Mouse (Mus musculus) neural tube, embryonic 15.5 days (tissue): ENCODE measurements around the gene Sec23a. TPM values are rescaled to one million over a fixed set of nuclear protein-coding genes. Genes with fewer than 3 reads are reported as not detected.
"Not testable (repeated sequence)": the region's sequence is repeated elsewhere in the genome, so short reads cannot be mapped to it uniquely, and the experiment has no call there.

Source experiments
- ATAC-seq: fragments of 200-750 bp; cut with Nextera tagmentation; 2 replicates; pipeline ENCODE4 v1.8.0; 2017; ENCODE audit warnings: mild to moderate bottlenecking, moderate TSS enrichment, moderate library complexity; ENCODE audit not compliant: low FRiP score
- H3K27ac ChIP-seq: fragments of 300-500 bp; sonication (generic); replicated peaks from 2 replicates; pipeline ENCODE4 v1.5.1; 2015; ENCODE audit warnings: mild to moderate bottlenecking, inconsistent platforms
- H3K27me3 ChIP-seq: fragments of 300-500 bp; sonication (generic); replicated peaks from 2 replicates; pipeline ENCODE4 v1.6.1; 2015; ENCODE audit warnings: inconsistent platforms
- H3K36me3 ChIP-seq: fragments of 300-500 bp; sonication (generic); 2 replicates; pipeline ENCODE4 v1.6.1; 2015; ENCODE audit warnings: inconsistent platforms
- H3K4me1 ChIP-seq: fragments of 300-500 bp; sonication (generic); 2 replicates; pipeline ENCODE4 v1.6.1; 2015; ENCODE audit warnings: inconsistent platforms
- H3K4me2 ChIP-seq: fragments of 300-500 bp; sonication (generic); 2 replicates; pipeline ENCODE4 v1.6.1; 2015; ENCODE audit warnings: inconsistent platforms, mild to moderate bottlenecking, moderate library complexity
- H3K4me3 ChIP-seq: fragments of 300-500 bp; sonication (generic); replicated peaks from 2 replicates; pipeline ENCODE4 v1.5.1; 2015; ENCODE audit warnings: mild to moderate bottlenecking, inconsistent platforms
- H3K9ac ChIP-seq: fragments of 300-500 bp; sonication (generic); replicated peaks from 2 replicates; pipeline ENCODE4 v1.6.1; 2015; ENCODE audit warnings: mild to moderate bottlenecking, inconsistent platforms
- H3K9me3 ChIP-seq: fragments of 300-500 bp; sonication (generic); replicated peaks from 2 replicates; pipeline ENCODE4 v1.6.1; 2016; ENCODE audit warnings: inconsistent platforms
- WGBS: fragments of 180-500 bp; shearing (Covaris S2); methylation state at CpG from one replicate; pipeline ENCODE4 v1.1.7; 2015; ENCODE audit warnings: mixed read lengths; 5-methylcytosine and 5-hydroxymethylcytosine counted together
- polyA plus RNA-seq: library from polyadenylated mRNA; unstranded; fragments of >200 nt; fragmentation: Nextera tagmentation; extraction: Ambion mirVana; gene quantifications from 2 replicates; pipeline ENCODE4 v1.2.1, GENCODE M21; 2015

Gene Sec23a
- polyA plus RNA-seq: 95.2 and 96.0 TPM in 2 replicates

DNA sequence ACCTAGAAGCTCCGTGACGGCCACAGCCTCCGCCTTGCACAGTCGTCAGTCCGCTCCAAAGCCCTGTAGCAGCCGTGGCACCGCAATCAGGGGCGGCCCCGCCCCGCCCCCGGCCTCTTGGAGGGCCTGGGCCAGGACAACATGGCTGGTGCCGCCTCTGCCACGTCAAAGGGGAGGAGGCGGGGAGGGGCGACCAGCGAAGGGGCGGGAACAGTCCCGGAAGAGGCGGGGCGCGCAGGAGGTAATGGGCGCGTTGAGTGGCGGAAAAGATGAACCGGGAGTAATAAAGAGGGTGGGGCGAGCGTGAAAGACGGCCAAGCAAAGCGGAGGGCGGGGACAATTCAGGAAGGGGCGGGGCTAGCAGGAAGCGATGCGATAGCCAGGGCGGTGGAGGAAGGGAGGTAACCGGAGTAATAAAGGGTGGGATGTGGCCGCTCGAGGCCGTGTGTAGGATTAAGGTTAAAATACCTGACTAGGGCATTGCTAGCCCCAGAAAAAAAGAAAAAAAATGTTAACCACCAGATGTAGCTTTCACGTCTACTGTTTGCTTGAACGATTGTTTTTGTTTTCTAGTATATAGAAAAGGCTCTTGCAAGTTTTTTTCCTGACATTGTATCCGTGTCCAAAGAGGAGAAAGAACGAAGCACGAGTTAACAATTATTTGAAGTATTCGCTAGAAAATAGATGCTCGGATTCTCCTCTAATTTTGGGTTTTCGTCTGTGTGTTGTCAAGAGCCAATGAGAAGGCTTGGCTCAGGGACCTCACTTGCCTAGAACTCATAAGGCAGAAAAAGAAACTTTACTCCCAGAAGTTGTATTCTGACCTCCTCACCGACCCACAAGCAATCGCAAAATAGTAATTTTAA lies at the start of gene Sec23a:
TSS of gene Sec23a (minus strand) at position 174 of the 866 bp plus-strand sequence.
- peaks cover 4% of the 10 kb centered on the region for H3K36me3 ChIP-seq
- H3K27me3 ChIP-seq: no peaks in the 10 kb centered on the region
- ATAC-seq: peak; percentile 96
- peak within 1 kb of the TSS; percentile 83 for H3K4me3 ChIP-seq
- peak within 1 kb of the TSS; percentile 78 for H3K4me2 ChIP-seq
- H3K4me1 ChIP-seq: peaks cover 36% of the 10 kb centered on the region
- no peaks in the 10 kb centered on the region for H3K9me3 ChIP-seq
- H3K9ac ChIP-seq: peak within 1 kb of the TSS; percentile 89
- peak within 1 kb of the TSS; percentile 91 for H3K27ac ChIP-seq
- WGBS: under 1% methylated on average over 48 of the region's 48 CpGs

GRCm38 (mm10) chr12:59060993-59061595 lies 49.3 kb upstream of the Sec23a start, which contains the start of gene Trappc6b:
Gene Trappc6b (minus strand): TSS chr12:59061472.
- ATAC-seq: peak; percentile 96
- Histone ChIP-seq H3K27me3 (0 out of 2 replicates have a peak, but pooled peaks cover 2% of the 10 kb centered on the region), H3K4me2 (peak within 1 kb of the TSS; percentile 74), H3K9me3 (no peaks in the 10 kb centered on the region), H3K27ac (peak within 1 kb of the TSS; percentile 97), H3K4me1 (peaks cover 31% of the 10 kb centered on the region), H3K4me3 (peak within 1 kb of the TSS; percentile 73), H3K9ac (peak within 1 kb of the TSS; percentile 89), H3K36me3 (peaks cover 6% of the 10 kb centered on the region; the same call in 1 of the 2 replicates)
- under 1% methylated on average over 49 of the region's 49 CpGs for WGBS

DNA sequence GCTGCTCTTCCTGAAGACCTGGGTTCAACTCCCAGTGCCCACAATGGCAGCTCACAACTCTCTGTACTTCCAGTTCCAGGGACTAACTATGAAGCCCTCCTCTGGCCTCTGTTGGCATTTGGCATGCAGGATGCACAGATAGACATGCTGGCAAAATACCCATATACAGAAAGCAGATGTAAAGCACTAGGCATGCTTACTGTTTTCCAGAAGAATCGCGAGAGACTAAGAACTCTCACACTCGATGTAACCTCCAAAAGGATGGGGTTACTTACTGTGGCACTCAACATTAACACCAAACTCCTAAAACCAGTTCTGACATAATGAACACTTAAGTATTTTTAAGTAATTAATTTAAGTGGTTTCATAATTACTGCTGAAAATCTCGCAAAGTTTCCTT lies 48.5 kb upstream of the Sec23a start:
- Histone ChIP-seq H3K4me3 (peak overlapping the region; percentile 73), H3K36me3 (peaks cover 6% of the 10 kb centered on the region; the same call in 1 of the 2 replicates), H3K4me2 (peak overlapping the region; percentile 74), H3K27me3 (0 out of 2 replicates have a peak, but pooled peaks cover 2% of the 10 kb centered on the region), H3K9ac (peak overlapping the region; percentile 89), H3K27ac (peak overlapping the region; percentile 97), H3K4me1 (peaks cover 30% of the 10 kb centered on the region), H3K9me3 (no peaks in the 10 kb centered on the region)
- no peak for ATAC-seq
- 59% methylated on average over 4 of the region's 4 CpGs for WGBS

DNA sequence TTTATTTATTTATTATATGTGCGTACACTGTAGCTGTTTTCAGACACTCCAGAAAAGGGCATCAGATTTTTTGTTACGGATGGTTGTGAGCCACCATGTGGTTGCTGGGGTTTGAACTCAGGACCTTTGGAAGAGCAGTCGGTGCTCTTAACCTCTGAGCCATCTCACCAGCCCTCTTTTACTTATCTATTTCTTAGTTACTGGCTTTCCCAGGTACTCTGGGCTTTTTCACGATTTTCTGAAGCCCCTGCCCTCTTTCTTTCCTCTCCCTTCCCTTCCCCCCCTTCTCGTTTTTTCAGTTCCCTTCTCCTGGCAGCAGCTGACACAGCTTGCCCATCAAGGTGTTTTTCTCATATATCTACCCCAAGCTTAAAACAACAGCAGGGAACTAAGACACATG lies 46.4 kb upstream of the Sec23a start:
- H3K9ac ChIP-seq, ATAC-seq, H3K4me3 ChIP-seq, H3K27me3 ChIP-seq, H3K36me3 ChIP-seq, H3K27ac ChIP-seq, H3K9me3 ChIP-seq: not testable (repeated sequence)
- H3K4me1 ChIP-seq: peaks cover 30% of the 10 kb centered on the region
- WGBS: 91% methylated on average over 5 of the region's 5 CpGs
- 0 out of 2 replicates have a peak overlapping the region, but pooled peaks have one; percentile 74 for H3K4me2 ChIP-seq

GRCm38 (mm10) chr12:59056222-59056621 lies 44.4 kb upstream of the Sec23a start:
- no peak overlapping the region for H3K4me3 ChIP-seq
- H3K36me3 ChIP-seq: peaks cover 6% of the 10 kb centered on the region; the same call in 1 of the 2 replicates
- H3K9ac ChIP-seq: no peak overlapping the region
- peaks cover 30% of the 10 kb centered on the region for H3K4me1 ChIP-seq
- H3K9me3 ChIP-seq: no peaks in the 10 kb centered on the region
- no peak overlapping the region for H3K27ac ChIP-seq
- ATAC-seq: no peak
- no peak overlapping the region for H3K4me2 ChIP-seq
- WGBS: 95% methylated on average over 11 of the region's 11 CpGs
- no peaks in the 10 kb centered on the region for H3K27me3 ChIP-seq

GRCm38 (mm10) chr12:59055196-59055850 lies 43.5 kb upstream of the Sec23a start:
- peaks cover 6% of the 10 kb centered on the region; the same call in 1 of the 2 replicates for H3K36me3 ChIP-seq
- ATAC-seq: no peak
- H3K27ac ChIP-seq: no peak overlapping the region
- no peaks in the 10 kb centered on the region for H3K9me3 ChIP-seq
- H3K4me3 ChIP-seq: no peak overlapping the region
- no peak overlapping the region for H3K4me2 ChIP-seq
- H3K27me3 ChIP-seq: no peaks in the 10 kb centered on the region
- H3K4me1 ChIP-seq: peaks cover 27% of the 10 kb centered on the region
- WGBS: 88% methylated on average over 4 of the region's 4 CpGs
- no peak overlapping the region for H3K9ac ChIP-seq

DNA sequence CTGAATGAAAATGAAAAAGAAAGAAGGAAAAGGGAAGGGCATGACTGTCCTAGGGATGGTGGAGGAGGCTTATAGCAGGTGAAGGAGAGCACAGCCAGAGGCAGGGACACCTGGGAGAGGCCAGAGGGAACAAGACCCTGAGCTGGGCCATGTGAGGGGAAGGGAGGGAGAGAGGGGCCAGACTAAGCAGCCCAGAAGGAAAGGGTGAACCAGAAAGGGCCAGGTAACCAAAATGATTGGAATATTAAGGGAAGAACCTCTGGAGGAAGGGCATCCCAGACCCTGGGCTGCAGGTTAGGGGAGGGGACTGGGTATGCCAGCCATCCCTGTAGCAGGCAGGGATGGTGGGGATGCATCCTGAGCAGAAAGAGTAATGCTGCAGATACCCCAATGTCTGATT lies 42.2 kb upstream of the Sec23a start:
- peaks cover 15% of the 10 kb centered on the region for H3K4me1 ChIP-seq
- no peaks in the 10 kb centered on the region for H3K9me3 ChIP-seq

GRCm38 (mm10) chr12:59053166-59053565 lies 41.3 kb upstream of the Sec23a start:
- Histone ChIP-seq H3K9ac (no peak overlapping the region), H3K27ac (no peak overlapping the region), H3K27me3 (no peaks in the 10 kb centered on the region), H3K9me3 (no peaks in the 10 kb centered on the region), H3K4me1 (peaks cover 7% of the 10 kb centered on the region), H3K4me2 (no peak overlapping the region), H3K4me3 (no peak overlapping the region), H3K36me3 (peaks cover 9% of the 10 kb centered on the region; the same call in 1 of the 2 replicates)
- no peak for ATAC-seq
- 94% methylated on average over 5 of the region's 5 CpGs for WGBS

More for the DNA sequence above, 42.2 kb upstream of the Sec23a start:
- no peak overlapping the region for H3K4me2 ChIP-seq
- peaks cover 6% of the 10 kb centered on the region; the same call in 1 of the 2 replicates for H3K36me3 ChIP-seq
- no peak overlapping the region for H3K4me3 ChIP-seq
- ATAC-seq: no peak
- H3K9ac ChIP-seq: no peak overlapping the region
- H3K27ac ChIP-seq: no peak overlapping the region
- H3K27me3 ChIP-seq: no peaks in the 10 kb centered on the region

DNA sequence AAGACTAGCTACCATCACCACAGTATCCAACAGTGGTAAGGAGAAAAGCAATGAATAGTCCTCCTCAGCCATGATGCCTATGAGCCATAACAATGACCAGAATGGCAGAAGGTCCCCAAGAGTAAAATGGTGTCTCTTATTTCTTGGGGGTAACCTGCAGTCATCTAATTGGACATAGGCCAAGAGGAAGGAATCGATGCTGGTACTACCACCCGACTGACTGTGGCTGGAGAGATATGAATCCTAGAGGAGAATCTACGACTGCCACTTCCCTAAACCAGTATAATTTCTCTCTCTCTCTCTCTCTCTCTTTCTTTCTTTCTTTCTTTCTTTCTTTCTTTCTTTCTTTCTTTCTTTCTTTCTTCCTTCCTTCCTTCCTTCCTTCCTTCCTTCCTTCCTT lies 40.7 kb upstream of the Sec23a start:
- no peak overlapping the region for H3K9ac ChIP-seq
- no peaks in the 10 kb centered on the region for H3K27me3 ChIP-seq
- no peak overlapping the region for H3K4me3 ChIP-seq
- H3K9me3 ChIP-seq: no peaks in the 10 kb centered on the region
- WGBS: 100% methylated on average over 3 of the region's 3 CpGs
- no peak overlapping the region for H3K4me2 ChIP-seq
- ATAC-seq: no peak
- no peak overlapping the region for H3K27ac ChIP-seq
- peaks cover 13% of the 10 kb centered on the region; the same call in 1 of the 2 replicates for H3K36me3 ChIP-seq
- 0 out of 2 replicates have a peak, but pooled peaks cover 1% of the 10 kb centered on the region for H3K4me1 ChIP-seq

DNA sequence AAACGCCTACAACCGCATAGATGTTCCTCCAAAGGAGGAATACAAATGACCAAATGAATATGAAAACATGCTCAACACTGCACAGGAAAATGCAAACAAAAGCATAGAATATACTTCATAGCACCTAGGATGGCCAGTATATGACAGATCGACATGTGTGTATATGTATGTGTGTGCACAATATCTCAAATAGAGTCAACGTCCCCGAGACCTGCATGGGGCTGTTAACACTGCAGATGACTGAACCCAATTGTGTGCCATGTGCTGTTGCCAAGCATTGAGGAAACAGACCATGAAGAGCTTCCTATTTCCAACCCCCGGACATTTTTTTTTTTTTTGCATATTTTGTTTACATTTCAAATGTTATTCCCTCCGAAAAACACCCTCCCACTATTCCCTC lies 29.0 kb upstream of the Sec23a start:
- Histone ChIP-seq H3K36me3 (peaks cover 33% of the 10 kb centered on the region), H3K27me3 (no peaks in the 10 kb centered on the region), H3K4me1 (0 out of 2 replicates have a peak, but pooled peaks cover 4% of the 10 kb centered on the region), H3K4me2 (no peak overlapping the region), H3K9ac (no peak overlapping the region), H3K4me3 (no peak overlapping the region), H3K27ac (no peak overlapping the region), H3K9me3 (no peaks in the 10 kb centered on the region)
- WGBS: 40% methylated on average over 7 of the region's 7 CpGs
- no peak; the same call in 1 of the 2 replicates for ATAC-seq
